Mouse (Mus musculus): Measurements from ENCODE around the gene Epb41l1.
A peak's percentile ranks its signal among the peaks of the same experiment; 100 is the strongest.
"Not testable (repeated sequence)": the region's sequence is repeated elsewhere in the genome, so short reads cannot be mapped to it uniquely, and the experiment has no call there.

Gene Epb41l1

GRCm38 (mm10) chr2:156420694-156421380 lies at the start of gene Epb41l1:
TSS of gene Epb41l1 (plus strand) at chr2:156420909.
- peak; percentile 51 for DNase-seq (ENCODE audit: low read depth, low spot score)

- no peak for DNase-seq (ENCODE audit: low read depth, low spot score)
These were observed 43.8 kb upstream of the Epb41l1 start for GRCm38 (mm10) chr2:156376956-156377355.

- no peak for DNase-seq (ENCODE audit: low read depth, low spot score)
These were observed 40.8 kb upstream of the Epb41l1 start for GRCm38 (mm10) chr2:156379929-156380328.

GRCm38 (mm10) chr2:156381350-156381749 lies 39.4 kb upstream of the Epb41l1 start:
- DNase-seq (ENCODE audit: low read depth, low spot score): no peak

GRCm38 (mm10) chr2:156392461-156393154 lies 28.1 kb upstream of the Epb41l1 start:
- peak; percentile 81 for DNase-seq (ENCODE audit: low read depth, low spot score)

GRCm38 (mm10) chr2:156393155-156393828 lies 27.4 kb upstream of the Epb41l1 start:
- DNase-seq (ENCODE audit: low read depth, low spot score): peak; percentile 13

- peak; percentile 29 for DNase-seq (ENCODE audit: low read depth, low spot score)
These were observed 26.4 kb upstream of the Epb41l1 start for GRCm38 (mm10) chr2:156394282-156394681.

- DNase-seq (ENCODE audit: low read depth, low spot score): no peak
These were observed 24.6 kb upstream of the Epb41l1 start for GRCm38 (mm10) chr2:156396096-156396495.

GRCm38 (mm10) chr2:156397988-156398387 lies 22.7 kb upstream of the Epb41l1 start:
- DNase-seq (ENCODE audit: low read depth, low spot score): no peak

- no peak for DNase-seq (ENCODE audit: low read depth, low spot score)
These were observed 21.2 kb upstream of the Epb41l1 start for GRCm38 (mm10) chr2:156399485-156399884.

GRCm38 (mm10) chr2:156401331-156401730 lies 19.4 kb upstream of the Epb41l1 start:
- DNase-seq (ENCODE audit: low read depth, low spot score): peak; percentile 54

GRCm38 (mm10) chr2:156402036-156402435 lies 18.7 kb upstream of the Epb41l1 start:
- no peak for DNase-seq (ENCODE audit: low read depth, low spot score)

- DNase-seq (ENCODE audit: low read depth, low spot score): no peak
These were observed 13.7 kb upstream of the Epb41l1 start for GRCm38 (mm10) chr2:156406987-156407386.

- no peak for DNase-seq (ENCODE audit: low read depth, low spot score)
These were observed 12.5 kb upstream of the Epb41l1 start for GRCm38 (mm10) chr2:156408168-156408567.

- DNase-seq (ENCODE audit: low read depth, low spot score): not testable (repeated sequence)
These were observed 9.4 kb upstream of the Epb41l1 start for GRCm38 (mm10) chr2:156411348-156411747.

GRCm38 (mm10) chr2:156414996-156415395 lies 5.7 kb upstream of the Epb41l1 start:
- DNase-seq (ENCODE audit: low read depth, low spot score): no peak

GRCm38 (mm10) chr2:156415674-156416073 lies 5.0 kb upstream of the Epb41l1 start:
- DNase-seq (ENCODE audit: low read depth, low spot score): no peak

GRCm38 (mm10) chr2:156417194-156417593 lies 3.5 kb upstream of the Epb41l1 start:
- no peak for DNase-seq (ENCODE audit: low read depth, low spot score)

GRCm38 (mm10) chr2:156418467-156418866 lies 2.2 kb upstream of the Epb41l1 start:
- DNase-seq (ENCODE audit: low read depth, low spot score): no peak

- DNase-seq (ENCODE audit: low read depth, low spot score): no peak
These were observed 399 bp upstream of the Epb41l1 start for GRCm38 (mm10) chr2:156420327-156420693.

- DNase-seq (ENCODE audit: low read depth, low spot score): peak; percentile 50
These were observed 837 bp downstream of the Epb41l1 start for GRCm38 (mm10) chr2:156421381-156422110.

GRCm38 (mm10) chr2:156422631-156423030 lies 1.9 kb downstream of the Epb41l1 start:
- no peak for DNase-seq (ENCODE audit: low read depth, low spot score)
